Mouse (Mus musculus): Measurements from ENCODE around the gene Auh.

GRCm38 (mm10) chr13:52828946-52829523 is 100.4 kb downstream of the Auh start:
- TF ChIP-seq EP300 (IDR thresholded peaks at IDR 0.05; ENCODE audit: insufficient read depth, low read depth, low read length) (no peak), CTCF (IDR thresholded peaks at IDR 0.05; ENCODE audit: low read depth, low read length) (no peak), POLR2A (IDR thresholded peaks at IDR 0.05; ENCODE audit: insufficient read depth, low read length) (no peak)

Data from ES-Bruce4 (cell line).